In the genomic region with DNA sequence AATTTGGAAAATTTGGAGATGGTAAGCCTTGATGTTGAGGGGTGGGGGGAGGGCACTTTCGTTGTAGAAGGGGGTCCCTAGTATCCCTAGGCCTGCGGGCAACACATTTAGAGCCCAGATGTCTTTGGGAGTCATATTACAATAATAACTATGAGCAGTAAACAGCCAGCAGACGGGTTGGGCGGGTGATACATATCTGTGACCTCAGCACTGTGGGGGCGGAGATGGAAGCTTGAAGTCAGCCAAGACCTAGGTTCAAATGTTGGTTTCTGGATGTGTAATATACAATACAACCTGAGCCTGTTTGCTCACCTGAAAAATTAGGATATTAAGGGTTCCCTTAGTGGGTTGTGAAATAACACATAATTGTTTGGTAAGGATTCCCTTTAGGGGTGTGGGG, we compare ENCODE assay signal across 16 mouse cellular contexts. TPM values are rescaled to one million over a fixed set of nuclear protein-coding genes. Genes with fewer than 3 reads are reported as not detected.
DNase-seq lines count a peak whose midpoint lies in the region; ATAC-seq and TF ChIP-seq lines count a peak whose summit lies in the region.
"Had no signal": no experiment of that assay in that cellular context is flagged by ENCODE, and none has a peak within 500 bp of the region (broad histone marks: within the 10 kb centered on the region; RNA-seq: fewer than 3 reads in every experiment).

No protein-coding gene starts in this region.

- 61% methylated on average over 5 of the region's 5 CpGs for WGBS in lung, embryonic 15.5 days
- 43% methylated on average over 5 of the region's 5 CpGs for WGBS in embryonic facial prominence, embryonic 15.5 days
- WGBS in liver, embryonic 15.5 days (ENCODE audit: insufficient replicate concordance): 50% methylated on average over 5 of the region's 5 CpGs

- TF ChIP-seq POLR2A in ES-Bruce4 (IDR thresholded peaks at IDR 0.05; ENCODE audit: insufficient read depth, low read length): no peak

- ATAC-seq in lung, embryonic 15.5 days (ENCODE audit: borderline replicate concordance, extremely low read depth, low FRiP score, low TSS enrichment): no peak
- no peak for ATAC-seq in embryonic facial prominence, embryonic 15.5 days (ENCODE audit: insufficient number of reproducible peaks, low FRiP score, low TSS enrichment, low read depth)
- ATAC-seq in liver, embryonic 15.5 days (ENCODE audit: insufficient read depth): no peak
- ATAC-seq: hindbrain, postnatal 0 days had no signal

- H3K9me3 ChIP-seq in lung, embryonic 15.5 days: no peaks in the 10 kb centered on the region
- peaks cover 4% of the 10 kb centered on the region; the same call in 1 of the 2 replicates for H3K9me3 ChIP-seq in ES-Bruce4 (replicated peaks; ENCODE audit: control insufficient read depth, insufficient read depth, low read length, poor library complexity, severe bottlenecking)
- H3K9me3 ChIP-seq in embryonic facial prominence, embryonic 15.5 days (replicated peaks): no peaks in the 10 kb centered on the region
- H3K9me3 ChIP-seq in liver, embryonic 15.5 days (replicated peaks): no peaks in the 10 kb centered on the region
- H3K9me3 ChIP-seq: forebrain, embryonic 12.5 days; megakaryocyte, embryonic 14.5 days had no signal

- no peak overlapping the region for H3K27ac ChIP-seq in lung, embryonic 15.5 days
- H3K27ac ChIP-seq in ES-Bruce4 (ENCODE audit: insufficient read depth, low read length): no peak overlapping the region
- H3K27ac ChIP-seq in embryonic facial prominence, embryonic 15.5 days (replicated peaks): no peak overlapping the region
- H3K27ac ChIP-seq in liver, embryonic 15.5 days (replicated peaks): peak overlapping the region; percentile 88
- H3K27ac ChIP-seq: forebrain, embryonic 12.5 days; hindbrain, postnatal 0 days had no signal

- TF ChIP-seq EP300 in ES-Bruce4 (IDR thresholded peaks at IDR 0.05; ENCODE audit: insufficient read depth, low read depth, low read length): no peak

- H3K9ac ChIP-seq in lung, embryonic 15.5 days: no peak overlapping the region
- H3K9ac ChIP-seq in ES-Bruce4 (ENCODE audit: low read depth, poor library complexity, severe bottlenecking): peak overlapping the region; percentile 91
- H3K9ac ChIP-seq in embryonic facial prominence, embryonic 15.5 days: no peak overlapping the region
- H3K9ac ChIP-seq in liver, embryonic 15.5 days: peak overlapping the region; percentile 81

- no peak for DNase-seq in lung, postnatal 25 days (ENCODE audit: low spot score)
- DNase-seq in gastrocnemius, postnatal 36 days: no peak
- DNase-seq in heart, adult 9 months (ENCODE audit: low spot score in 2 of 2): no peak
- no peak for DNase-seq in urinary bladder, postnatal 4 days (ENCODE audit: low spot score in 2 of 2)
- DNase-seq: heart, postnatal 10 days; left cerebral cortex, postnatal 4 days; thymus, postnatal 14 days had no signal

- intact Hi-C loops in gastrocnemius, postnatal 36 days (cut with DNase I): no loop called here

- peaks cover 22% of the 10 kb centered on the region for H3K4me1 ChIP-seq in lung, embryonic 15.5 days
- H3K4me1 ChIP-seq in ES-Bruce4 (ENCODE audit: control insufficient read depth, insufficient read depth, low read length): peaks cover 2% of the 10 kb centered on the region
- peaks cover 32% of the 10 kb centered on the region for H3K4me1 ChIP-seq in embryonic facial prominence, embryonic 15.5 days
- H3K4me1 ChIP-seq in liver, embryonic 15.5 days (replicated peaks): peaks cover 74% of the 10 kb centered on the region

- no peaks in the 10 kb centered on the region for H3K36me3 ChIP-seq in lung, embryonic 15.5 days
- peaks cover 12% of the 10 kb centered on the region for H3K36me3 ChIP-seq in ES-Bruce4 (ENCODE audit: control insufficient read depth, insufficient read depth, low read length, poor library complexity, severe bottlenecking)
- no peaks in the 10 kb centered on the region for H3K36me3 ChIP-seq in embryonic facial prominence, embryonic 15.5 days
- H3K36me3 ChIP-seq in liver, embryonic 15.5 days (replicated peaks): peaks cover 40% of the 10 kb centered on the region

- H3K27me3 ChIP-seq in lung, embryonic 15.5 days: peaks cover 42% of the 10 kb centered on the region
- no peaks in the 10 kb centered on the region for H3K27me3 ChIP-seq in ES-Bruce4 (ENCODE audit: control insufficient read depth, insufficient read depth, low read length, poor library complexity, severe bottlenecking)
- H3K27me3 ChIP-seq in embryonic facial prominence, embryonic 15.5 days: peaks cover 32% of the 10 kb centered on the region
- peaks cover 30% of the 10 kb centered on the region for H3K27me3 ChIP-seq in liver, embryonic 15.5 days

- H3K4me3 ChIP-seq in lung, embryonic 15.5 days: no peak overlapping the region
- H3K4me3 ChIP-seq in ES-Bruce4 (ENCODE audit: low read depth, low read length): no peak overlapping the region
- H3K4me3 ChIP-seq in embryonic facial prominence, embryonic 15.5 days (replicated peaks): peak overlapping the region; percentile 62; the same call in 1 of the 2 replicates
- H3K4me3 ChIP-seq in liver, embryonic 15.5 days (replicated peaks): peak overlapping the region; percentile 67

- no peak for TF ChIP-seq CTCF in ES-Bruce4 (IDR thresholded peaks at IDR 0.05; ENCODE audit: low read depth, low read length)

- peak overlapping the region; percentile 86; the same call in 1 of the 2 replicates for H3K4me2 ChIP-seq in lung, embryonic 15.5 days
- peak overlapping the region; percentile 71 for H3K4me2 ChIP-seq in embryonic facial prominence, embryonic 15.5 days (replicated peaks)
- H3K4me2 ChIP-seq in liver, embryonic 15.5 days: peak overlapping the region; percentile 88

RNA-seq across cellular contexts. Expression of gene Dnase2a, which starts 1.6 kb away (rescaled TPM):
- 14.8 and 15.4 TPM in 2 replicates for polyA plus RNA-seq in lung, embryonic 15.5 days (2015; fragmentation: Nextera tagmentation; extraction: Ambion mirVana)
- 27.5 and 30.9 TPM in 2 replicates for polyA plus RNA-seq in ES-Bruce4 (2011; ENCODE audit: insufficient read depth, insufficient read length, low read depth, missing spikeins)
- polyA plus RNA-seq in embryonic facial prominence, embryonic 15.5 days (2015; fragmentation: Nextera tagmentation; extraction: Ambion mirVana): 20.0 and 22.4 TPM in 2 replicates
- polyA plus RNA-seq in liver, embryonic 15.5 days (2015; fragmentation: Nextera tagmentation; extraction: Ambion mirVana): 11.4 and 12.7 TPM in 2 replicates
- 1 to 10 TPM; 3.7 to 5.1 TPM for total RNA-seq in gastrocnemius, postnatal 36 days (2021)

RNA-seq across cellular contexts. Expression of gene Klf1, which starts 8.2 kb away (rescaled TPM):
- polyA plus RNA-seq in lung, embryonic 15.5 days (2015; fragmentation: Nextera tagmentation; extraction: Ambion mirVana): 1.6 and 3.1 TPM in 2 replicates
- not detected in 2 replicates for polyA plus RNA-seq in ES-Bruce4 (2011; ENCODE audit: insufficient read depth, insufficient read length, low read depth, missing spikeins)
- polyA plus RNA-seq in embryonic facial prominence, embryonic 15.5 days (2015; fragmentation: Nextera tagmentation; extraction: Ambion mirVana): 1.3 and 1.6 TPM in 2 replicates
- 443 and 534 TPM in 2 replicates for polyA plus RNA-seq in liver, embryonic 15.5 days (2015; fragmentation: Nextera tagmentation; extraction: Ambion mirVana)
- not detected for total RNA-seq in gastrocnemius, postnatal 36 days (2021)
- total RNA-seq: gastrocnemius, adult 18-20 months had no signal

RNA-seq across cellular contexts. Expression of gene Gcdh, which starts 16.2 kb away (rescaled TPM):
- polyA plus RNA-seq in lung, embryonic 15.5 days (2015; fragmentation: Nextera tagmentation; extraction: Ambion mirVana): 34.9 and 35.7 TPM in 2 replicates
- polyA plus RNA-seq in ES-Bruce4 (2011; ENCODE audit: insufficient read depth, insufficient read length, low read depth, missing spikeins): 72.5 and 78.5 TPM in 2 replicates
- 29.4 and 32.2 TPM in 2 replicates for polyA plus RNA-seq in embryonic facial prominence, embryonic 15.5 days (2015; fragmentation: Nextera tagmentation; extraction: Ambion mirVana)
- 55.1 and 67.9 TPM in 2 replicates for polyA plus RNA-seq in liver, embryonic 15.5 days (2015; fragmentation: Nextera tagmentation; extraction: Ambion mirVana)
- 10 to 100 TPM; 25.5 to 45.9 TPM for total RNA-seq in gastrocnemius, postnatal 36 days (2021)

RNA-seq across cellular contexts. Expression of gene Mast1, which starts 27.2 kb away (rescaled TPM):
- 0.49 TPM in 2 replicates for polyA plus RNA-seq in lung, embryonic 15.5 days (2015; fragmentation: Nextera tagmentation; extraction: Ambion mirVana)
- polyA plus RNA-seq in ES-Bruce4 (2011; ENCODE audit: insufficient read depth, insufficient read length, low read depth, missing spikeins): 0.73 and 1.5 TPM in 2 replicates
- 1.9 and 2.2 TPM in 2 replicates for polyA plus RNA-seq in embryonic facial prominence, embryonic 15.5 days (2015; fragmentation: Nextera tagmentation; extraction: Ambion mirVana)
- polyA plus RNA-seq in liver, embryonic 15.5 days (2015; fragmentation: Nextera tagmentation; extraction: Ambion mirVana): 0.06 and 0.23 TPM in 2 replicates
- not detected for total RNA-seq in gastrocnemius, postnatal 36 days (2021)

RNA-seq across cellular contexts. Expression of gene Rtbdn, which starts 36.8 kb away (rescaled TPM):
- 0.12 and 0.13 TPM in 2 replicates for polyA plus RNA-seq in lung, embryonic 15.5 days (2015; fragmentation: Nextera tagmentation; extraction: Ambion mirVana)
- 0.38 TPM in 1 of 2 replicates, not detected in the other for polyA plus RNA-seq in ES-Bruce4 (2011; ENCODE audit: insufficient read depth, insufficient read length, low read depth, missing spikeins)
- polyA plus RNA-seq in embryonic facial prominence, embryonic 15.5 days (2015; fragmentation: Nextera tagmentation; extraction: Ambion mirVana): 0.27 TPM in 1 of 2 replicates, not detected in the other
- polyA plus RNA-seq in liver, embryonic 15.5 days (2015; fragmentation: Nextera tagmentation; extraction: Ambion mirVana): 0.18 and 0.40 TPM in 2 replicates
- not detected for total RNA-seq in gastrocnemius, postnatal 36 days (2021)
- total RNA-seq: gastrocnemius, adult 18-20 months; heart, postnatal 10 days had no signal
- polyA plus RNA-seq: kidney, embryonic 14.5 days had no signal

Comparison
In these comparisons a context has a peak if more than half of its experiments do, and no peak if none do; other contexts are left out.
1. H3K4me3 ChIP-seq: peak in embryonic facial prominence, embryonic 15.5 days (single experiment) and liver, embryonic 15.5 days (single experiment); none in lung, embryonic 15.5 days (single experiment) and ES-Bruce4 (single experiment).
2. H3K9ac ChIP-seq: peak in ES-Bruce4 (single experiment) and liver, embryonic 15.5 days (single experiment); none in lung, embryonic 15.5 days (single experiment) and embryonic facial prominence, embryonic 15.5 days (single experiment).
3. RNA of gene Klf1, which starts 8.2 kb away (polyA plus RNA-seq): 443 to 534 TPM in liver, embryonic 15.5 days; 1.3 to 1.6 TPM in embryonic facial prominence, embryonic 15.5 days, 1.6 to 3.1 TPM in lung, embryonic 15.5 days and not detected in ES-Bruce4; every median in the first group is over 100 times any median in the second.
4. Peak in every context shown above with its lines, with median percentiles within 50 percentile points of each other: H3K4me2 ChIP-seq.